Mouse (Mus musculus): ENCODE measurements around the gene Entpd3. TPM values are rescaled to one million over a fixed set of nuclear protein-coding genes. Genes with fewer than 3 reads are reported as not detected.
"Not testable (repeated sequence)": the region's sequence is repeated elsewhere in the genome, so short reads cannot be mapped to it uniquely, and the experiment has no call there.

The Entpd3 gene
- polyA plus RNA-seq, 1 experiment from 2014 or later = 0.09 TPM

GRCm38 (mm10) chr9:120511781-120512180 lies 27.8 kb upstream of the Entpd3 start:
- 48% methylated on average over 3 of the region's 3 CpGs for whole genome bisulfite sequencing (ENCODE audit: insufficient replicate concordance)
- Histone ChIP-seq H3K27ac (no peak overlapping the region), H3K4me3 (replicated peaks) (no peak overlapping the region), H3K27me3 (no peaks in the 10 kb centered on the region), H3K4me1 (replicated peaks) (no peaks in the 10 kb centered on the region), H3K9ac (no peak overlapping the region), H3K4me2 (no peak overlapping the region), H3K9me3 (replicated peaks) (no peaks in the 10 kb centered on the region), H3K36me3 (no peaks in the 10 kb centered on the region)
- DNase-seq (no peak), ATAC-seq (ENCODE audit: low read depth) (no peak)

- Histone ChIP-seq H3K9ac (no peak overlapping the region), H3K9me3 (replicated peaks) (no peaks in the 10 kb centered on the region), H3K4me2 (no peak overlapping the region), H3K36me3 (no peaks in the 10 kb centered on the region), H3K4me1 (replicated peaks) (no peaks in the 10 kb centered on the region), H3K27ac (no peak overlapping the region), H3K27me3 (no peaks in the 10 kb centered on the region), H3K4me3 (replicated peaks) (no peak overlapping the region)
- ATAC-seq (ENCODE audit: low read depth) (no peak), DNase-seq (no peak)
- 26% methylated on average over 8 of the region's 8 CpGs for WGBS (ENCODE audit: insufficient replicate concordance)
Measured at GRCm38 (mm10) chr9:120516720-120517119, 22.9 kb upstream of the Entpd3 start.

- Histone ChIP-seq H3K4me2 (no peak overlapping the region), H3K36me3 (no peaks in the 10 kb centered on the region), H3K4me1 (replicated peaks) (no peaks in the 10 kb centered on the region), H3K9ac (no peak overlapping the region), H3K9me3 (replicated peaks) (no peaks in the 10 kb centered on the region), H3K27ac (no peak overlapping the region), H3K4me3 (replicated peaks) (no peak overlapping the region), H3K27me3 (no peaks in the 10 kb centered on the region)
- ATAC-seq (ENCODE audit: low read depth) (no peak), DNase-seq (no peak)
- WGBS (ENCODE audit: insufficient replicate concordance) = 53% methylated on average over 3 of the region's 3 CpGs
Measured at GRCm38 (mm10) chr9:120518946-120519345, 20.7 kb upstream of the Entpd3 start.

GRCm38 (mm10) chr9:120519469-120520125 lies 20.0 kb upstream of the Entpd3 start:
- no peak for ATAC-seq (ENCODE audit: low read depth)
- 59% methylated on average over 19 of the region's 19 CpGs for WGBS (ENCODE audit: insufficient replicate concordance)
- H3K27ac ChIP-seq = no peak overlapping the region
- H3K4me1 ChIP-seq (replicated peaks) = no peaks in the 10 kb centered on the region
- H3K4me2 ChIP-seq = no peak overlapping the region
- no peak overlapping the region for H3K4me3 ChIP-seq (replicated peaks)
- DNase-seq = no peak
- no peaks in the 10 kb centered on the region for H3K9me3 ChIP-seq (replicated peaks)
- no peaks in the 10 kb centered on the region for H3K27me3 ChIP-seq
- no peaks in the 10 kb centered on the region for H3K36me3 ChIP-seq
- H3K9ac ChIP-seq = no peak overlapping the region

- Histone ChIP-seq H3K36me3 (no peaks in the 10 kb centered on the region), H3K9ac (no peak overlapping the region), H3K27me3 (no peaks in the 10 kb centered on the region), H3K27ac (no peak overlapping the region), H3K4me1 (replicated peaks) (no peaks in the 10 kb centered on the region), H3K4me2 (no peak overlapping the region), H3K9me3 (replicated peaks) (no peaks in the 10 kb centered on the region), H3K4me3 (replicated peaks) (no peak overlapping the region)
- ATAC-seq (ENCODE audit: low read depth) = no peak
- DNase-seq = no peak
- WGBS (ENCODE audit: insufficient replicate concordance) = 33% methylated on average over 1 of the region's 1 CpGs
Measured at GRCm38 (mm10) chr9:120521161-120521560, 18.5 kb upstream of the Entpd3 start.

GRCm38 (mm10) chr9:120527270-120527669 lies 12.3 kb upstream of the Entpd3 start:
- Histone ChIP-seq H3K36me3 (no peaks in the 10 kb centered on the region), H3K4me1 (replicated peaks) (no peaks in the 10 kb centered on the region), H3K9ac (no peak overlapping the region), H3K4me3 (replicated peaks) (no peak overlapping the region), H3K27ac (no peak overlapping the region), H3K9me3 (replicated peaks) (no peaks in the 10 kb centered on the region), H3K27me3 (no peaks in the 10 kb centered on the region), H3K4me2 (no peak overlapping the region)
- no peak for ATAC-seq (ENCODE audit: low read depth)
- DNase-seq = no peak
- WGBS (ENCODE audit: insufficient replicate concordance) = 52% methylated on average over 4 of the region's 4 CpGs

- no peak overlapping the region for H3K4me3 ChIP-seq (replicated peaks)
- DNase-seq = no peak
- no peaks in the 10 kb centered on the region for H3K27me3 ChIP-seq
- no peaks in the 10 kb centered on the region for H3K4me1 ChIP-seq (replicated peaks)
- no peak overlapping the region for H3K27ac ChIP-seq
- H3K9ac ChIP-seq = no peak overlapping the region
- H3K36me3 ChIP-seq = no peaks in the 10 kb centered on the region
- H3K4me2 ChIP-seq = no peak overlapping the region
- H3K9me3 ChIP-seq (replicated peaks) = no peaks in the 10 kb centered on the region
- no peak for ATAC-seq (ENCODE audit: low read depth)
- WGBS (ENCODE audit: insufficient replicate concordance) = 64% methylated on average over 8 of the region's 8 CpGs
Measured at GRCm38 (mm10) chr9:120527919-120528318, 11.7 kb upstream of the Entpd3 start.

DNA sequence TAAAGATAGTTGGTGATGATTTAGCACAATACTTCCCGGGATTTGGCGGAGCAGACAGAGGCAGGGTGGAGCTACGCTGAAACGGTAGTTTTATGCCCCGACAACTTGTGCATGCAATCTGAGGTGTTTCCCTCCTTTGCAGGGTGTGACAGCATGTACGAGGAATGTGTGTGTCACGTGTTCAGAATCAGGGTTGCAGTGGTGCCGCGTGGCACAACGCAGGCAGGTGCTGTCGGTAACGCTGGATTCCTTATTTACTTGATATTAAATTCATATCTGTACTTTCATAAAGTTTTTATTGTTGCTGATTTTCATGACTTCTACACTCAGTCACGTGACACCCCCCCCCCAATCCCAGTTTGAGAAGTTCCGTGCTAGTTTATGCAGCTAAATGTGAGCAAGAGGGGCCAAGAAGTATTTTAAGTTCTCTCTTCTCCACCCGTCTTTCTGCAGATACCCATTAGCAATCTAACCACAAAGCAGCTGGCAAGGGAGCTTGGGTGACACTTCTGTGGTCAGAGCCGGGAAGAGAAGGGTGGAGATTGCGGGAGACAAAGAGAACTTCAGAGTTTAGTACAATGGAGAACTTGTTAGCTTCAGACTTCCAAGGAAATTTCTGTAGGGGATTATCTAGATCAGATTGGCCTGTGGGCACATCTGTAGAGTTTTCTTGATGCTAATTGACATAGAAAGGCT lies 10.7 kb upstream of the Entpd3 start:
- no peak for ATAC-seq (ENCODE audit: low read depth)
- WGBS (ENCODE audit: insufficient replicate concordance) = 58% methylated on average over 17 of the region's 17 CpGs

GRCm38 (mm10) chr9:120530471-120530870 lies 9.1 kb upstream of the Entpd3 start:
- Histone ChIP-seq H3K27me3 (no peaks in the 10 kb centered on the region), H3K9ac (no peak overlapping the region), H3K9me3 (replicated peaks) (no peaks in the 10 kb centered on the region), H3K36me3 (no peaks in the 10 kb centered on the region), H3K4me1 (replicated peaks) (no peaks in the 10 kb centered on the region), H3K27ac (no peak overlapping the region), H3K4me2 (no peak overlapping the region), H3K4me3 (replicated peaks) (no peak overlapping the region)
- no peak for ATAC-seq (ENCODE audit: low read depth)
- no peak for DNase-seq
- WGBS (ENCODE audit: insufficient replicate concordance) = 71% methylated on average over 5 of the region's 5 CpGs

More for the DNA sequence above, 10.7 kb upstream of the Entpd3 start:
- Histone ChIP-seq H3K27me3 (no peaks in the 10 kb centered on the region), H3K9ac (no peak overlapping the region), H3K4me1 (replicated peaks) (no peaks in the 10 kb centered on the region), H3K4me3 (replicated peaks) (no peak overlapping the region), H3K36me3 (no peaks in the 10 kb centered on the region), H3K27ac (no peak overlapping the region), H3K9me3 (replicated peaks) (no peaks in the 10 kb centered on the region), H3K4me2 (no peak overlapping the region)
- no peak for DNase-seq

GRCm38 (mm10) chr9:120532062-120532461 lies 7.6 kb upstream of the Entpd3 start:
- H3K9ac ChIP-seq = no peak overlapping the region
- H3K27ac ChIP-seq = no peak overlapping the region
- 66% methylated on average over 6 of the region's 6 CpGs for whole genome bisulfite sequencing (ENCODE audit: insufficient replicate concordance)
- no peaks in the 10 kb centered on the region for H3K36me3 ChIP-seq
- no peak overlapping the region for H3K4me3 ChIP-seq (replicated peaks)
- no peaks in the 10 kb centered on the region for H3K4me1 ChIP-seq (replicated peaks)
- DNase-seq (no peak), ATAC-seq (ENCODE audit: low read depth) (no peak)
- H3K9me3 ChIP-seq (replicated peaks) = no peaks in the 10 kb centered on the region
- H3K4me2 ChIP-seq = no peak overlapping the region
- H3K27me3 ChIP-seq = peaks cover 4% of the 10 kb centered on the region; the same call in 1 of the 2 replicates

GRCm38 (mm10) chr9:120532691-120533090 lies 6.9 kb upstream of the Entpd3 start:
- peak; percentile 47; the same call in 1 of the 2 replicates for ATAC-seq (ENCODE audit: low read depth)
- H3K27me3 ChIP-seq = peaks cover 4% of the 10 kb centered on the region
- no peak for DNase-seq

GRCm38 (mm10) chr9:120533446-120533950 lies 6.1 kb upstream of the Entpd3 start:
- H3K27me3 ChIP-seq; H3K4me1 ChIP-seq (replicated peaks); DNase-seq; H3K9me3 ChIP-seq (replicated peaks); ATAC-seq (ENCODE audit: low read depth); H3K4me2 ChIP-seq; H3K27ac ChIP-seq; H3K4me3 ChIP-seq (replicated peaks); H3K36me3 ChIP-seq; H3K9ac ChIP-seq: not testable (repeated sequence)
- WGBS (ENCODE audit: insufficient replicate concordance) = 79% methylated on average over 8 of the region's 8 CpGs

More at GRCm38 (mm10) chr9:120532691-120533090, 6.9 kb upstream of the Entpd3 start:
- Histone ChIP-seq H3K4me2 (no peak overlapping the region), H3K36me3 (no peaks in the 10 kb centered on the region), H3K4me1 (replicated peaks) (no peaks in the 10 kb centered on the region), H3K9ac (no peak overlapping the region), H3K4me3 (replicated peaks) (no peak overlapping the region), H3K27ac (no peak overlapping the region), H3K9me3 (replicated peaks) (no peaks in the 10 kb centered on the region)
- 68% methylated on average over 6 of the region's 6 CpGs for WGBS (ENCODE audit: insufficient replicate concordance)
